Mouse (Mus musculus) kidney, adult 18-20 months (tissue): Measurements from ENCODE around the gene Zswim4.

Experiments
- DNase-seq: peaks from one replicate; pipeline ENCODE4 v3.0.0; 2021

Zswim4 gene

GRCm38 (mm10) chr8:84236998-84237473, at the start of gene Zswim4:
Zswim4 (minus strand) TSS chr8:84237055.
- peak; percentile 100 for DNase-seq

DNA sequence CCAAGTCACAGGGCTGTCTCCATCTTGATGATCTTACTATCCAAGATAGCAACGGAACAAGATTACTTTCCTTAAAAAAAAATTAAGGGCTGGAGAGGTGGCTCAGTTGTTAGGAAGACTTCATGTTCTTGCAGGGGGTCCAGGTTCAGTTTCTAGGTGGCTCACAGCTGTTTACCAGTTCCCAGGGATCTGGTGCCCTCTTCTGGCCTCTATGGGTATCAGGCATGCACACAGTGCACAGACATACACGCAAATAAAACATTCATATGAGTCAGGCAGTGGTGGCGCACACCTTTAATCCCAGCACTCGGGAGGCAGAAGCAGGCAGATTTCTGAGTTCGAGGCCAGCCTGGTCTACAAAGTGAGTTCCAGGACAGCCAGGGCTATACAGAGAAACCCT, 48.8 kb upstream of the Zswim4 start:
- DNase-seq, result peak; percentile 50

DNA sequence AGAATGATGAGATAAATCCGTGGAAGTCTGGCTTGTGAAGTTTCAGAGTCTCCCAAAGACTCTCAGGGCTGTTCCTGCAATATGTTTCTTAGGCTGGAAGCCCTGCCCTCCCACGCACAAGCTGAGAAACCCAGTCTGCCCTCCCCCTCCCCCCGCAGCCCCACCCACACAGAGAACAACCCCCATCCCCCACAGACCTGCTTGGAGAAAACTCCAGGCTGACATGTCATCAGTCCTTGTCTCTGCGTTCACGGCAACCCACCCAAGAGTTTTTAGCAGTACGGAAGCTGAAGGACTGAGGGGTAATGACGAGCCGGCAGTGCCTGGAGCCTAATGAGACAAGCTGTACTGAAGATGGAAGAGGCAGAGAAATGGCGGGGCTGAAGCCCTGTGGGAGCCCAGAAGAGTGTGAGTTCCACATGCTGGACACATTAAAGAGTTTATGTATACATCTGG, 47.8 kb upstream of the Zswim4 start:
- DNase-seq, result peak; percentile 8

- DNase-seq, result no peak
These were observed 43.9 kb upstream of the Zswim4 start for GRCm38 (mm10) chr8:84280777-84281176.

- no peak for DNase-seq
These were observed 39.6 kb upstream of the Zswim4 start for GRCm38 (mm10) chr8:84276447-84276846.

DNA sequence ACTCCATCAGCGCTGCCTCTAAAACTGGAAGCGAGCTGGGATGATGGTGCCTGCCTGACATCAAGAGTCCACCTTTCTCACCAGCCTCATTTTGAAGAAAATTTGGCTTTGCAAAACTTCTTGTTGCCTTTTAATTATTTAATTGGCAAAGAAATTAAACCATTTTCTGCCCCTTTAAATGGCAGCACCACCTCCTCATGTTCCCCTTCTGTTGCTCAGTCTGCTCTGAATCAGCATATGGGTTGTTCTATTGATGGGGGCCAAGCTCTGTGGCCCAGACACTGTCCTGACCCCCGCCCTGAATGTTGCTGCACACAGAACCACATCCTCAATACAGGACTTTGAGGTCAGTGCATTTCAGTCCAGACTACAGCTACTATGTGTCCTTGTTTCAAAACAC, 37.1 kb upstream of the Zswim4 start:
- DNase-seq, result no peak

- no peak for DNase-seq
These were observed 35.4 kb upstream of the Zswim4 start for GRCm38 (mm10) chr8:84272302-84272701.

DNA sequence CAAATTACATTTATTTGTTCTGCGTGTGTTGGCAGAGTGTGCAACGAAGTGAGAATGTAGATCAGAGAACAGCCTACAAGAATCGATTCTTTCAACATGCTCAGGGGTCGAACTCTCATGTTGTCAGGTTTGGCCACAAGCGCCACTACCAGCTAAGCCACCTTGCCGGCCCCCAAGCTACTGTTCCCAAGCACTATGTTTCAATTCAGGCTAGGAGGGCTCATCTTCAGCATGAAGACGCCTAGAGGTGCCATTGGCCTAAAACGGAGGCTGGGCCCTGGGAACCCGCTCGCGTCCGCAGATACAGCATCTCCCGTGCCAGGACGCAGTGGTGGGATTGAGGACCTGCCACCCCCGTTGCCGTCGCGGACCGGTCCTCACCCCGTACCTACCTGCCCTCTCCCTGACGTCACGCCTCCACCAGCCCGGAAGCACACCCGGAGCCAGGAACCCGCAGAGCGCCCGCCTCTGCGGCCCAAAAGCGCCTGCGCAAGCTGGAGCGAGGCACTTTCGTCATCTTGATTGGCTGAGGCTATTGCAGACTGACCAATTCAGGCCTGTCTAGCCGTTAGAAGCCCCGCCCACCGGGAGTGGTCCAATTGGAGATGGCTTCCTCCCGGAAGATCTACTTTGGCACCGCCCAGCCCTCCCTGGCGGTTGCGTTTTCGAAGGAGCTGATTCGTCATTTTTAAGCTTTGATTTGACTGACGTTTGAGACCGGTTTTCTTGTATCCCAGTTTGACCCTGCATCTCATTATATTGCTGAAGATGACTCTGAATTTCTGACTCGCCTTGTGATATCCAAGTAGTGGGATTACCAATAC, 33.3 kb upstream of the Zswim4 start, which contains the start of gene Ccdc130:
Gene Ccdc130, minus strand, starts transcription at position 431 of the 824 bp plus-strand sequence.
- DNase-seq, result peak; percentile 99

DNA sequence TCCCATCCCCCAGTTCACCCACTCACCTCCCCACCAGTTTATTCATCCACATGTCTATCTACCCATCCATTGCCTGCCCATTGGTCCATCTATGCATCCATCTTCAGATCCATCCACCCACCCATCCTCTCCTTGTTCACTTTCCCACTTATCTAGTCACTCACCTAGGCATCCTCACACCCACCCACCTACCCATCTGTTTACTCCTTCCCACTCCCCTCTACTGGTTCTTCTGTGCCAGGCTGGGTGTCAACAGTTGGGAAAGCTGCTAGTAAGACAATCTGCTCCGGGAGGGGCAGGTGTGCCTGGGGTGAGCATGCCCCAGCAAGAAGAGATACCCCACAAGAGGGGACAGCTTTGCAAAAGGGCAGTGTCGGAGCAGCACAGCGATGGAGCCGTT, 24.2 kb upstream of the Zswim4 start:
- no peak for DNase-seq

DNA sequence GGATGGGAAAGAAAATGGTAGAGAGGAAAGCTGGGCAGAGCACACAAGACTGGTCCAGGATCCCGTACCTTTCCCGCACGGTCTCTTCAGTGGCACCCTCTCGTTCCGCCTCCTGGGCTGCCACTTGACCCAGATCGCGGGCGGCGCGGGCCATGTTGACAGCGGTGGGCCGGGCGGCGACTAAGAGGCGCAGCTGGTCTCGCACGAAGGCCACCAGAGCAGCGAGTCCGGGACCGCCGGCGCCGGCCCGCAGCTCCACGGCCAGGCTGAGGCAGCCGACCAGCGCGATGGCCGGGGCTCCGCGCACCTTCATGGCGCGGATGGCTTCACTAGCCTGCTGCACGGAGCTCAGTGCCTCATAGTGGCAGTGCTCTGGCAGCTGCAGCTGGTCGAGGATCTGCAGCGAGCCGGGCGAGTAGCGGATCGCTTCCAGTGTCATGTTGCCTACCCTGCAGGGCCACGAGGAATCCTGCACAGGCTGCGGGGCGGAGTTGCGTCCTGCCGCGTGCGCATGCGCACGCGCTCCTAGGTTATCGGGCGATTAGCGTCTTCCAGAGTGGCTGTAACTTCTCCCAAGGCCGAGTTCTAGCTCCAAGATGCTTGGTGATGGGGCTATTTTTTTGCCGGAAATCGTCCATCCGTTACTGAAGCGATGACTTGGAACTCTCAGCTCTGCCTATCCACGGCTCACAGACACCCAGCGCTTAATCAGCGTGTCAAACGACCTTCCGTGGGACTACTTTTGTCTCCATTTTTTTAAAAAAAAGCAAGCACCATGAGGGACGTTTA, 20.2 kb upstream of the Zswim4 start, which contains the start of gene Mri1:
Gene Mri1, minus strand, starts transcription at position 505 of the 789 bp plus-strand sequence.
- DNase-seq, result peak; percentile 83

GRCm38 (mm10) chr8:84256458-84256821, 19.6 kb upstream of the Zswim4 start:
- DNase-seq, result peak; percentile 14

GRCm38 (mm10) chr8:84255858-84256257, 19.0 kb upstream of the Zswim4 start:
- no peak for DNase-seq

DNA sequence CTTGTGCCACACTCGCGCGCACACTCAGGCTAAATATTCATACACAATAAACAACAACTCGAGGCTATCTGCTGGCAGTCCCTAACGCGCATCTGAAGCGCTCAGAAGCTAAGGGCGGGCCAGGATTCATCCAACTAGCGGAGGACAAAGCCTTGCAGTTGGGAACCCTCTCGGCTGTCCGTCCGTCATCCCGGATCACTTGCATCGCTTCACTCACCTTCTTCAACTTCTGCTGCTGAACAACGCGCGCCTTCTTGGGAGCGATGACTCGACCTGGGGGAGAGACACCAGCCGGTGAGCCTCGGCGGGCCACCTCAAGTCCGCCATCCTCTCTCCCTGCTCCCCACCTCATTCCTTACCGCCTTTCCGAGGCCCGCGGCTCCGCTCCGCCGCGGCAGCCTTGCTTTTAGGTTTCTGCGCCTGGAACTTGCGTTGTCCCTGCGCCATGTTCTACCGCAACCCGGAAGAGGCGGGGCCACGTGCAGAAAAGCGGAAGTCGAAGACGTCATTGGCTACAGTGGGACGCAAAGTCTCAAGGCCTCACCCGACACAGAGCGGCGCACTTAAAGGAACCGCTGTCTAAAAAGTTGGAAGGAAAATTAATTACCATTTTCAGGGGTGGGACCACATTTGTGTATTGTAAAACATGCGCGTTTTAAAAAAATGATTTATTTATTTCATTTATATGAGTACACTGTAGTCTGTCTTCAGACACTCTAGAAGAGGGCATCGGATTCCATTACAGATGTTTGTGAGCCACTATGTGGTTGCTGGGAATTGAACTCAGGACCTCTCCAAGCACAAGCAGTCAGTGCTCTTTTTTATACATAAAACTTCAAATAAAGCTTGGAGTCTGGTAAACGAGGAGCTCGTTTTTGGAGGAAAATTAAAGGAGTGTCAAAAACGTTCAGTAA, 12.7 kb upstream of the Zswim4 start, which contains the start of gene D8Ertd738e:
Gene D8Ertd738e, minus strand, starts transcription at position 463 of the 914 bp plus-strand sequence.
- DNase-seq, result peak; percentile 89

- peak; percentile 76 for DNase-seq
These were observed 5.0 kb upstream of the Zswim4 start for GRCm38 (mm10) chr8:84241821-84242220.

DNA sequence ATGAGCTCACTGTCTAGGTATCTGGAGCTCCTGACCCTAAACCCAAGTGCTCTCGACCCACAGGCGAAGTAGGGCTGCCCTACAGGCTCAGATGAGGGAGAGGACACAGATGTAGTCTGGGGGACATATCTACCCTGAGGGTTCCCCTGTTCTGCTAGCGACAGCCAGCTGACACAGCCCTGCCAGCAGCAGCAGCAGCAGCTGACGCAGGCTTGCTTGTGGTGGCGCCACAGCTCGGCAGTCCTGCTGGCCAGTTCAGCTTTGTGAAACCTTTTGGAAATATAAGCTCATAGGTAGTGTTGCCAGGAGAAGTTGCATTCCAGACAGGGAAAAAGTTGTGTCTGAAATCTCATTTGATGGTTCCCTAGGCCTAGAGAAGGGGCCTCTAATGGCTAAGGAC, 4.3 kb upstream of the Zswim4 start:
- DNase-seq, result no peak

- DNase-seq, result no peak
These were observed 831 bp upstream of the Zswim4 start for GRCm38 (mm10) chr8:84237542-84238229.

GRCm38 (mm10) chr8:84236410-84236997, 351 bp downstream of the Zswim4 start:
- DNase-seq, result no peak

- DNase-seq, result no peak
These were observed 977 bp downstream of the Zswim4 start for GRCm38 (mm10) chr8:84235746-84236409.

GRCm38 (mm10) chr8:84233055-84233454, 3.8 kb downstream of the Zswim4 start:
- DNase-seq, result no peak

- no peak for DNase-seq
These were observed 6.1 kb downstream of the Zswim4 start for GRCm38 (mm10) chr8:84230735-84231134.
